In the genomic region with DNA sequence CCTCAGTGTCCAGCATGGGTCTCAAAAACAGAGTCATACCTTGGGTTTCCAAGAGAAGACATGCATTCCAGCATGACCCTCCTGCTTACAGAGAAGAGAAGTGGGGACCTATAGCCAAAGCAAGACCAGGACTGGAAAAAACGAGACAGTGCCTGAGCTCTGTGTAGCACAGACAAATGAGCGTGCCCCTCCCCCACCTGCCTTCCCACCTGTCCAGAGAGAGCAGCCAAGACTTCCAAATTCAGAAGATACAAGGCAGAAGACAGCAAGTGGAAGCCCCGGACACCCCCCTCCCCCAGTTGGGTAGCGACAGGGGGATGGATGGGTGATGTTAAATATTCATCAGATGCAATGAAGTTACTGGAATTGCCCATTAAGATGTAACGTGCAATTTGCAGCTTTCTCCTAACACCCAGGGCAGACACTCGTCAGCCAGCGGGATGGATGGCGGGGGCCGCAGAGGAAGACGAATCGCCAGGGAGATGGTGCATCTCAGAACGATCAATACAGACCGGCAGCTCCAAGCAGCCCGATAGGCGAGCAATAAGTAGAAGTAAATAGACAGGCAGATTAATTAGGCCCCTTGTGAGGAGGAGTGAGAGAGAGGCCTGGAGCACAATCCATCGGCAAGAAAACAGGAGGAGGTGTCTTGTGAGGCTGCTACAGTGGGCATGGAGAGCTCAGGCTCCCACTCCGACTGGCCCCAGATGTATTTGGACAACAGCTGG, we compare ENCODE assay signal across 12 mouse cellular contexts. TPM values are rescaled to one million over a fixed set of nuclear protein-coding genes. Genes with fewer than 3 reads are reported as not detected.
A peak's percentile ranks its signal among the peaks of the same experiment; 100 is the strongest.
DNase-seq lines count a peak whose midpoint lies in the region; ATAC-seq lines count a peak whose summit lies in the region.
"Had no signal": no experiment of that assay in that cellular context is flagged by ENCODE, and none has a peak within 500 bp of the region (broad histone marks: within the 10 kb centered on the region; RNA-seq: fewer than 3 reads in every experiment).

No protein-coding gene starts in this region.

- peak; percentile 75 for ATAC-seq in hindbrain, embryonic 11.5 days (ENCODE audit: low FRiP score)
- ATAC-seq in midbrain, embryonic 13.5 days: peak; percentile 68
- ATAC-seq in kidney, embryonic 14.5 days (ENCODE audit: low FRiP score, low TSS enrichment): no peak

- DNase-seq in cerebellum, adult 18-20 months: peak; percentile 68 to 71
- DNase-seq in embryo, embryonic 10.5 days (ENCODE audit: low spot score): peak; percentile 21
- DNase-seq in hindbrain, embryonic 11.5 days (ENCODE audit: low spot score): peak; percentile 50
- DNase-seq in adrenal gland, adult 2 months: no peak
- no peak for DNase-seq in left cerebral cortex, adult 11 months (ENCODE audit: low spot score)
- DNase-seq in kidney, postnatal 4 days: no peak
- DNase-seq: kidney, postnatal 14 days had no signal

- WGBS in hindbrain, embryonic 11.5 days: 21% methylated on average over 17 of the region's 17 CpGs
- WGBS in midbrain, embryonic 13.5 days: 21% methylated on average over 17 of the region's 17 CpGs
- 31% methylated on average over 17 of the region's 17 CpGs for WGBS in kidney, embryonic 14.5 days

- H3K9ac ChIP-seq in hindbrain, embryonic 11.5 days (ENCODE audit: low read depth, low read length): no peak overlapping the region
- peak overlapping the region; percentile 44; the same call in 1 of the 2 replicates for H3K9ac ChIP-seq in midbrain, embryonic 13.5 days (replicated peaks)
- H3K9ac ChIP-seq in kidney, embryonic 14.5 days (ENCODE audit: low read depth, low read length): no peak overlapping the region
- H3K9ac ChIP-seq: heart, embryonic 13.5 days; lung, embryonic 15.5 days had no signal

- H3K4me2 ChIP-seq in hindbrain, embryonic 11.5 days (replicated peaks; ENCODE audit: low read depth, low read length): peak overlapping the region; percentile 2; the same call in 1 of the 2 replicates
- peak overlapping the region; percentile 41 for H3K4me2 ChIP-seq in midbrain, embryonic 13.5 days (replicated peaks)
- H3K4me2 ChIP-seq in kidney, embryonic 14.5 days (replicated peaks; ENCODE audit: low read depth, low read length): no peak overlapping the region
- H3K4me2 ChIP-seq: heart, embryonic 13.5 days; lung, embryonic 15.5 days had no signal

- no peaks in the 10 kb centered on the region for H3K9me3 ChIP-seq in hindbrain, embryonic 11.5 days (ENCODE audit: control insufficient read depth, low read length)
- H3K9me3 ChIP-seq in midbrain, embryonic 13.5 days: no peaks in the 10 kb centered on the region
- H3K9me3 ChIP-seq in kidney, embryonic 14.5 days (ENCODE audit: control insufficient read depth, low read length): no peaks in the 10 kb centered on the region
- H3K9me3 ChIP-seq: heart, embryonic 13.5 days; lung, embryonic 15.5 days had no signal

- H3K4me1 ChIP-seq in hindbrain, embryonic 11.5 days (replicated peaks; ENCODE audit: control insufficient read depth, insufficient read depth, low read length): peaks cover 20% of the 10 kb centered on the region
- H3K4me1 ChIP-seq in midbrain, embryonic 13.5 days (replicated peaks): peaks cover 80% of the 10 kb centered on the region
- no peaks in the 10 kb centered on the region for H3K4me1 ChIP-seq in kidney, embryonic 14.5 days (ENCODE audit: control insufficient read depth, insufficient read depth, low read length)
- H3K4me1 ChIP-seq: heart, embryonic 13.5 days; lung, embryonic 15.5 days had no signal

- no peaks in the 10 kb centered on the region for H3K36me3 ChIP-seq in hindbrain, embryonic 11.5 days (ENCODE audit: control insufficient read depth, insufficient read depth, low read length)
- no peaks in the 10 kb centered on the region for H3K36me3 ChIP-seq in midbrain, embryonic 13.5 days
- no peaks in the 10 kb centered on the region for H3K36me3 ChIP-seq in kidney, embryonic 14.5 days (ENCODE audit: control insufficient read depth, insufficient read depth, low read length)
- H3K36me3 ChIP-seq: heart, embryonic 13.5 days; lung, embryonic 15.5 days had no signal

- H3K27ac ChIP-seq in hindbrain, embryonic 11.5 days (ENCODE audit: low read depth, low read length): peak overlapping the region; percentile 88
- peak overlapping the region; percentile 97 for H3K27ac ChIP-seq in midbrain, embryonic 13.5 days
- no peak overlapping the region for H3K27ac ChIP-seq in kidney, embryonic 14.5 days (ENCODE audit: low read depth, low read length)
- H3K27ac ChIP-seq: heart, embryonic 13.5 days; lung, embryonic 15.5 days had no signal

- no peak overlapping the region for H3K4me3 ChIP-seq in hindbrain, embryonic 11.5 days (ENCODE audit: low read depth, low read length)
- no peak overlapping the region for H3K4me3 ChIP-seq in midbrain, embryonic 13.5 days (replicated peaks)
- H3K4me3 ChIP-seq in kidney, embryonic 14.5 days (ENCODE audit: low read length): no peak overlapping the region
- H3K4me3 ChIP-seq: erythroblast, embryonic 14.5 days; heart, embryonic 13.5 days; lung, embryonic 15.5 days had no signal

- no peaks in the 10 kb centered on the region for H3K27me3 ChIP-seq in hindbrain, embryonic 11.5 days (ENCODE audit: control insufficient read depth, insufficient read depth, low read length)
- no peaks in the 10 kb centered on the region for H3K27me3 ChIP-seq in midbrain, embryonic 13.5 days
- peaks cover 23% of the 10 kb centered on the region for H3K27me3 ChIP-seq in kidney, embryonic 14.5 days (ENCODE audit: control insufficient read depth, insufficient read depth, low read length)

RNA-seq across cellular contexts. Expression of a gene that starts 30.1 kb away (rescaled TPM):
- polyA plus RNA-seq in hindbrain, embryonic 11.5 days (2014; fragmentation: Nextera tagmentation; extraction: Ambion mirVana): 11.5 and 15.4 TPM in 2 replicates
- 17.9 and 18.7 TPM in 2 replicates for polyA plus RNA-seq in midbrain, embryonic 13.5 days (2015; fragmentation: Nextera tagmentation; extraction: Ambion mirVana)
- total RNA-seq in adrenal gland, adult 2 months (2021): 10 to 100 TPM; 40.4 to 42.3 TPM
- polyA plus RNA-seq in adrenal gland, adult 2 months (2012; rRNA removed): 44.4 and 45.8 TPM in 2 replicates
- polyA plus RNA-seq in kidney, embryonic 14.5 days (2014; fragmentation: Nextera tagmentation; extraction: Ambion mirVana): 16.1 and 20.2 TPM in 2 replicates

RNA-seq across cellular contexts. Expression of a gene that starts 46.3 kb away (rescaled TPM):
- polyA plus RNA-seq in hindbrain, embryonic 11.5 days (2014; fragmentation: Nextera tagmentation; extraction: Ambion mirVana): 7.3 and 8.9 TPM in 2 replicates
- polyA plus RNA-seq in midbrain, embryonic 13.5 days (2015; fragmentation: Nextera tagmentation; extraction: Ambion mirVana): 20.2 and 20.9 TPM in 2 replicates
- total RNA-seq in adrenal gland, adult 2 months (2021): 10 to 100 TPM; 13.9 to 16.2 TPM
- 19.3 and 20.3 TPM in 2 replicates for polyA plus RNA-seq in adrenal gland, adult 2 months (2012; rRNA removed)
- polyA plus RNA-seq in kidney, embryonic 14.5 days (2014; fragmentation: Nextera tagmentation; extraction: Ambion mirVana): 3.6 and 3.7 TPM in 2 replicates

Comparison
In these comparisons a context has a peak if more than half of its experiments do, and no peak if none do; other contexts are left out.
1. DNase-seq: peak in cerebellum, adult 18-20 months (2 of 2), embryo, embryonic 10.5 days (single experiment) and hindbrain, embryonic 11.5 days (single experiment); none in adrenal gland, adult 2 months (single experiment), left cerebral cortex, adult 11 months (single experiment) and kidney, postnatal 4 days (0 of 2).